Mouse (Mus musculus): ENCODE results near the gene Ptprs. TPM values are rescaled to one million over a fixed set of nuclear protein-coding genes. Genes with fewer than 3 reads are reported as not detected.
A peak's percentile ranks its signal among the peaks of the same experiment; 100 is the strongest.

Gene Ptprs
- polyA plus RNA-seq, 1 experiment from 2014 or later, result 73.5 TPM

- no peak for DNase-seq (ENCODE audit: low spot score)
- Histone ChIP-seq H3K9me3 (peaks cover 1% of the 10 kb centered on the region; the same call in 1 of the 2 replicates), H3K27ac (no peak overlapping the region), H3K4me1 (0 out of 2 replicates have a peak, but pooled peaks cover 10% of the 10 kb centered on the region), H3K4me3 (no peak overlapping the region), H3K36me3 (no peaks in the 10 kb centered on the region), H3K27me3 (ENCODE audit: insufficient read depth, poor library complexity, severe bottlenecking) (peaks cover 16% of the 10 kb centered on the region)
- WGBS, result 78% methylated on average over 9 of the region's 9 CpGs
Observed at GRCm38 (mm10) chr17:56485118-56485517, 8.8 kb upstream of the Ptprs start.

GRCm38 (mm10) chr17:56482671-56483070, 6.4 kb upstream of the Ptprs start:
- peaks cover 15% of the 10 kb centered on the region for H3K4me1 ChIP-seq
- H3K9me3 ChIP-seq, result no peaks in the 10 kb centered on the region
- no peak overlapping the region for H3K27ac ChIP-seq
- no peak for DNase-seq (ENCODE audit: low spot score)
- H3K36me3 ChIP-seq, result no peaks in the 10 kb centered on the region
- 50% methylated on average over 1 of the region's 1 CpGs for WGBS
- H3K4me3 ChIP-seq, result no peak overlapping the region
- H3K27me3 ChIP-seq (ENCODE audit: insufficient read depth, poor library complexity, severe bottlenecking), result peaks cover 28% of the 10 kb centered on the region

GRCm38 (mm10) chr17:56479358-56479757, 3.1 kb upstream of the Ptprs start:
- Histone ChIP-seq H3K4me3 (no peak overlapping the region), H3K27ac (no peak overlapping the region), H3K36me3 (no peaks in the 10 kb centered on the region), H3K27me3 (ENCODE audit: insufficient read depth, poor library complexity, severe bottlenecking) (peaks cover 51% of the 10 kb centered on the region), H3K9me3 (no peaks in the 10 kb centered on the region; the same call in 1 of the 2 replicates), H3K4me1 (peaks cover 30% of the 10 kb centered on the region)
- WGBS, result 13% methylated on average over 6 of the region's 6 CpGs
- no peak for DNase-seq (ENCODE audit: low spot score)

- H3K27me3 ChIP-seq (ENCODE audit: insufficient read depth, poor library complexity, severe bottlenecking), result peaks cover 59% of the 10 kb centered on the region
- 52% methylated on average over 11 of the region's 11 CpGs for WGBS
- H3K4me3 ChIP-seq, result no peak overlapping the region
- H3K36me3 ChIP-seq, result no peaks in the 10 kb centered on the region
- H3K9me3 ChIP-seq, result no peaks in the 10 kb centered on the region; the same call in 1 of the 2 replicates
- H3K27ac ChIP-seq, result no peak overlapping the region
- peaks cover 41% of the 10 kb centered on the region for H3K4me1 ChIP-seq
- no peak for DNase-seq (ENCODE audit: low spot score)
Observed at GRCm38 (mm10) chr17:56478191-56478611, 1.9 kb upstream of the Ptprs start.

GRCm38 (mm10) chr17:56477191-56477818, 1.0 kb upstream of the Ptprs start:
- DNase-seq (ENCODE audit: low spot score), result no peak
- Histone ChIP-seq H3K27me3 (ENCODE audit: insufficient read depth, poor library complexity, severe bottlenecking) (peaks cover 64% of the 10 kb centered on the region), H3K4me1 (peaks cover 50% of the 10 kb centered on the region), H3K36me3 (no peaks in the 10 kb centered on the region), H3K27ac (no peak overlapping the region), H3K9me3 (no peaks in the 10 kb centered on the region; the same call in 1 of the 2 replicates), H3K4me3 (no peak overlapping the region)
- WGBS, result 84% methylated on average over 19 of the region's 19 CpGs

- Histone ChIP-seq H3K27ac (peak overlapping the region; percentile 91), H3K4me3 (peak overlapping the region; percentile 70), H3K27me3 (ENCODE audit: insufficient read depth, poor library complexity, severe bottlenecking) (peaks cover 67% of the 10 kb centered on the region), H3K36me3 (no peaks in the 10 kb centered on the region), H3K4me1 (peaks cover 58% of the 10 kb centered on the region), H3K9me3 (no peaks in the 10 kb centered on the region; the same call in 1 of the 2 replicates)
- DNase-seq (ENCODE audit: low spot score), result no peak
- under 1% methylated on average over 66 of the region's 66 CpGs for WGBS
Observed at GRCm38 (mm10) chr17:56475584-56476401, 490 bp downstream of the Ptprs start.

GRCm38 (mm10) chr17:56474831-56475581, 1.3 kb downstream of the Ptprs start:
- Histone ChIP-seq H3K27me3 (ENCODE audit: insufficient read depth, poor library complexity, severe bottlenecking) (peaks cover 71% of the 10 kb centered on the region), H3K4me3 (peak overlapping the region; percentile 70), H3K27ac (peak overlapping the region; percentile 91), H3K36me3 (no peaks in the 10 kb centered on the region), H3K4me1 (peaks cover 65% of the 10 kb centered on the region), H3K9me3 (no peaks in the 10 kb centered on the region; the same call in 1 of the 2 replicates)
- no peak for DNase-seq (ENCODE audit: low spot score)
- WGBS, result 2% methylated on average over 24 of the region's 24 CpGs

GRCm38 (mm10) chr17:56474311-56474830, 1.9 kb downstream of the Ptprs start:
- Histone ChIP-seq H3K36me3 (no peaks in the 10 kb centered on the region), H3K4me3 (peak overlapping the region; percentile 70), H3K27me3 (ENCODE audit: insufficient read depth, poor library complexity, severe bottlenecking) (peaks cover 71% of the 10 kb centered on the region), H3K4me1 (peaks cover 68% of the 10 kb centered on the region), H3K27ac (peak overlapping the region; percentile 30), H3K9me3 (no peaks in the 10 kb centered on the region; the same call in 1 of the 2 replicates)
- WGBS, result 5% methylated on average over 32 of the region's 32 CpGs
- DNase-seq (ENCODE audit: low spot score), result no peak

GRCm38 (mm10) chr17:56473611-56473905, 2.7 kb downstream of the Ptprs start:
- Histone ChIP-seq H3K27ac (peak overlapping the region; percentile 57; the same call in 1 of the 2 replicates), H3K4me3 (peak overlapping the region; percentile 70), H3K4me1 (peaks cover 73% of the 10 kb centered on the region), H3K36me3 (0 out of 2 replicates have a peak, but pooled peaks cover 2% of the 10 kb centered on the region), H3K9me3 (no peaks in the 10 kb centered on the region; the same call in 1 of the 2 replicates), H3K27me3 (ENCODE audit: insufficient read depth, poor library complexity, severe bottlenecking) (peaks cover 66% of the 10 kb centered on the region)
- WGBS, result 4% methylated on average over 11 of the region's 11 CpGs
- DNase-seq (ENCODE audit: low spot score), result no peak

GRCm38 (mm10) chr17:56472733-56473610, 3.3 kb downstream of the Ptprs start:
- no peaks in the 10 kb centered on the region; the same call in 1 of the 2 replicates for H3K9me3 ChIP-seq
- peaks cover 61% of the 10 kb centered on the region for H3K27me3 ChIP-seq (ENCODE audit: insufficient read depth, poor library complexity, severe bottlenecking)
- H3K4me1 ChIP-seq, result peaks cover 75% of the 10 kb centered on the region
- 0 out of 2 replicates have a peak, but pooled peaks cover 6% of the 10 kb centered on the region for H3K36me3 ChIP-seq
- DNase-seq (ENCODE audit: low spot score), result no peak
- peak overlapping the region; percentile 59 for H3K27ac ChIP-seq
- WGBS, result 3% methylated on average over 50 of the region's 50 CpGs
- H3K4me3 ChIP-seq, result peak overlapping the region; percentile 70

GRCm38 (mm10) chr17:56472121-56472520, 4.2 kb downstream of the Ptprs start:
- 0 out of 2 replicates have a peak, but pooled peaks cover 6% of the 10 kb centered on the region for H3K36me3 ChIP-seq
- H3K27me3 ChIP-seq (ENCODE audit: insufficient read depth, poor library complexity, severe bottlenecking), result peaks cover 53% of the 10 kb centered on the region
- no peaks in the 10 kb centered on the region; the same call in 1 of the 2 replicates for H3K9me3 ChIP-seq
- WGBS, result 6% methylated on average over 16 of the region's 16 CpGs
- H3K4me1 ChIP-seq, result peaks cover 84% of the 10 kb centered on the region
- peak overlapping the region; percentile 70; the same call in 1 of the 2 replicates for H3K4me3 ChIP-seq
- H3K27ac ChIP-seq, result no peak overlapping the region
- DNase-seq (ENCODE audit: low spot score), result no peak
